ENCODE assay signal across 27 mouse cellular contexts in the genomic region with DNA sequence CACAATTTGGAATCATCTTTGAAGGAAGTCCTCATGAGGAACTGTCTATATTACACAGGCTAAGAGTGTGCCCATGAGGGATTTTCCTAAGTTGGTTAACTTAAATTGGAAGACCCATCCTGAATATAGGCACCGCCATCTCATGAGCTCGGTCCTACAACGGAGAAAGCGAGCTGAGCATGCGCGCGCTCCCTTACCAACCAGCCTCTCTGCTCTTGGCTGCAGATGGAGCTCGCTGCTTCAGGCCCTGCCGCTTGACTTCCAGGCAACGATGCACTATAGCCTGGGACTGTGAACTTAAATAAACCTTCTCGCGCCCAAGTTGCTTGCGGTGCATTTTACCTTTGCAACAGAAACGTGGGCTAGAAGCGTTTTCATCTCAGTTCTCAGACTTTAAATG.
DNase-seq lines count a peak whose midpoint lies in the region; ATAC-seq and TF ChIP-seq lines count a peak whose summit lies in the region.
"Had no signal": no experiment of that assay in that cellular context is flagged by ENCODE, and none has a peak within 500 bp of the region (broad histone marks: within the 10 kb centered on the region; RNA-seq: fewer than 3 reads in every experiment).

No protein-coding gene starts in this region.

- no peak for TF ChIP-seq POLR2A in ES-Bruce4 (IDR thresholded peaks at IDR 0.05; ENCODE audit: insufficient read depth, low read length)

- TF ChIP-seq CTCF in E14TG2a.4 (conservative IDR thresholded peaks at IDR 0.05; ENCODE audit: low read length) (no peak), ES-Bruce4 (IDR thresholded peaks at IDR 0.05; ENCODE audit: low read depth, low read length) (no peak)

- peaks cover 76% of the 10 kb centered on the region for H3K4me1 ChIP-seq in E14TG2a.4 (replicated peaks; ENCODE audit: low read depth, low read length)
- peaks cover 5% of the 10 kb centered on the region for H3K4me1 ChIP-seq in ES-Bruce4 (ENCODE audit: control insufficient read depth, insufficient read depth, low read length)
- peaks cover 17 to 18% of the 10 kb centered on the region in 2 experiments for H3K4me1 ChIP-seq in ES-E14 (ENCODE audit: control insufficient read depth in 2 of 2, insufficient read depth in 2 of 2, low read length in 2 of 2, poor library complexity in 1 of 2)

- H3K9ac ChIP-seq in ES-Bruce4 (ENCODE audit: low read depth, poor library complexity, severe bottlenecking), result 0 out of 2 replicates have a peak overlapping the region, but pooled peaks have one; percentile 46
- H3K9ac ChIP-seq in ES-E14 (ENCODE audit: insufficient read depth, low read depth, low read length, poor library complexity, severe bottlenecking), result peak overlapping the region; percentile 44; the same call in 1 of the 2 replicates
- H3K9ac ChIP-seq: embryonic facial prominence, embryonic 13.5 days; embryonic facial prominence, embryonic 15.5 days; forebrain, embryonic 12.5 days had no signal

- no peak for TF ChIP-seq EP300 in ES-Bruce4 (IDR thresholded peaks at IDR 0.05; ENCODE audit: insufficient read depth, low read depth, low read length)

- H3K27ac ChIP-seq in ES-Bruce4 (ENCODE audit: insufficient read depth, low read length) (peak overlapping the region; percentile 64; the same call in 1 of the 2 replicates), ES-E14 (ENCODE audit: insufficient read depth, low read depth, low read length, poor library complexity, severe bottlenecking) (no peak overlapping the region)
- H3K27ac ChIP-seq: embryonic facial prominence, embryonic 13.5 days; embryonic facial prominence, embryonic 15.5 days; forebrain, embryonic 10.5 days; forebrain, embryonic 12.5 days had no signal

- peak overlapping the region; percentile 51 for H3K4me3 ChIP-seq in E14TG2a.4 (replicated peaks; ENCODE audit: low read length)
- no peak overlapping the region for H3K4me3 ChIP-seq in ES-Bruce4 (ENCODE audit: low read depth, low read length)
- H3K4me3 ChIP-seq in ES-E14 (ENCODE audit: insufficient read depth in 1 of 2, low read depth in 1 of 2, low read length in 2 of 2, poor library complexity in 1 of 2, severe bottlenecking in 1 of 2), result peak overlapping the region in 1 of 2 experiments; percentile 27; a peak in 1 of 4 replicates
- H3K4me3 ChIP-seq: embryonic facial prominence, embryonic 13.5 days; embryonic facial prominence, embryonic 15.5 days; erythroblast, embryonic 14.5 days; forebrain, embryonic 10.5 days; forebrain, embryonic 12.5 days had no signal

- H3K36me3 ChIP-seq in E14TG2a.4 (ENCODE audit: insufficient read depth, low read length) (peaks cover 2% of the 10 kb centered on the region; the same call in 1 of the 2 replicates), ES-Bruce4 (ENCODE audit: control insufficient read depth, insufficient read depth, low read length, poor library complexity, severe bottlenecking) (no peaks in the 10 kb centered on the region), ES-E14 (ENCODE audit: control insufficient read depth, insufficient read depth, low read length, poor library complexity, severe bottlenecking) (no peaks in the 10 kb centered on the region)
- H3K36me3 ChIP-seq: embryonic facial prominence, embryonic 13.5 days; embryonic facial prominence, embryonic 15.5 days; forebrain, embryonic 10.5 days; forebrain, embryonic 12.5 days had no signal

- H3K9me3 ChIP-seq in E14TG2a.4 (ENCODE audit: low read length) (no peaks in the 10 kb centered on the region), ES-Bruce4 (replicated peaks; ENCODE audit: control insufficient read depth, insufficient read depth, low read length, poor library complexity, severe bottlenecking) (no peaks in the 10 kb centered on the region), ES-E14 (ENCODE audit: control insufficient read depth, insufficient read depth, low read depth, low read length) (no peaks in the 10 kb centered on the region)
- H3K9me3 ChIP-seq: embryonic facial prominence, embryonic 13.5 days; embryonic facial prominence, embryonic 15.5 days; forebrain, embryonic 10.5 days; forebrain, embryonic 12.5 days; G1E had no signal

- in situ Hi-C loops in ES-E14 (cut with MboI; ENCODE audit: low sequenced_read_pairs in 2 of 2, unreplicated experiment in 2 of 2), result no loop called here

- no peaks in the 10 kb centered on the region for H3K27me3 ChIP-seq in E14TG2a.4 (ENCODE audit: insufficient read depth, low read length)
- H3K27me3 ChIP-seq in ES-Bruce4 (ENCODE audit: control insufficient read depth, insufficient read depth, low read length, poor library complexity, severe bottlenecking), result no peaks in the 10 kb centered on the region
- H3K27me3 ChIP-seq: CH12.LX; embryonic facial prominence, embryonic 13.5 days; embryonic facial prominence, embryonic 15.5 days; forebrain, embryonic 12.5 days; Patski had no signal

- no peak for DNase-seq in ES-E14 (ENCODE audit: low read depth, low spot score)
- peak; percentile 70 for DNase-seq in ZHBTc4 (ENCODE audit: low read depth, low spot score)
- DNase-seq in urinary bladder, postnatal 25 days (ENCODE audit: low spot score), result no peak
- no peak for DNase-seq in testis, postnatal 14 days (ENCODE audit: low spot score)
- DNase-seq: adrenal gland, adult 8-10 months; adrenal gland, postnatal 14 days; adrenal gland, postnatal 36 days; cerebellum, adult 18-20 months; cerebellum, adult 8-10 months; cerebellum, adult 9-11 months; cerebellum, postnatal 14 days; cerebellum, postnatal 36 days; embryo, embryonic 11 days had no signal

- ATAC-seq in CD4-positive, CD25-positive, alpha-beta regulatory T cell, adult 4 months, result no peak
- ATAC-seq: activated CD4-positive, CD25-positive, alpha-beta regulatory T cell, adult 4 months; forebrain, embryonic 14.5 days; forebrain, embryonic 16.5 days; Patski had no signal

TF ChIP-seq in ES-E14, 5 proteins besides CTCF, POLR2A, EP300 and RAD21:
- TF ChIP-seq ZNF384 (IDR thresholded peaks at IDR 0.05; ENCODE audit: low read depth, low read length) (no peak), ZC3H11A (IDR thresholded peaks at IDR 0.05; ENCODE audit: borderline replicate concordance, low read depth, low read length) (no peak), HCFC1 (IDR thresholded peaks at IDR 0.05; ENCODE audit: borderline replicate concordance, insufficient read depth, low read length) (no peak), CHD2 (IDR thresholded peaks at IDR 0.05; ENCODE audit: low read depth, low read length) (no peak), MAFK (IDR thresholded peaks at IDR 0.05; ENCODE audit: insufficient read depth, low read depth, low read length) (no peak)
